Mouse (Mus musculus): ENCODE data around the gene Nus1.

Nus1 gene

DNA sequence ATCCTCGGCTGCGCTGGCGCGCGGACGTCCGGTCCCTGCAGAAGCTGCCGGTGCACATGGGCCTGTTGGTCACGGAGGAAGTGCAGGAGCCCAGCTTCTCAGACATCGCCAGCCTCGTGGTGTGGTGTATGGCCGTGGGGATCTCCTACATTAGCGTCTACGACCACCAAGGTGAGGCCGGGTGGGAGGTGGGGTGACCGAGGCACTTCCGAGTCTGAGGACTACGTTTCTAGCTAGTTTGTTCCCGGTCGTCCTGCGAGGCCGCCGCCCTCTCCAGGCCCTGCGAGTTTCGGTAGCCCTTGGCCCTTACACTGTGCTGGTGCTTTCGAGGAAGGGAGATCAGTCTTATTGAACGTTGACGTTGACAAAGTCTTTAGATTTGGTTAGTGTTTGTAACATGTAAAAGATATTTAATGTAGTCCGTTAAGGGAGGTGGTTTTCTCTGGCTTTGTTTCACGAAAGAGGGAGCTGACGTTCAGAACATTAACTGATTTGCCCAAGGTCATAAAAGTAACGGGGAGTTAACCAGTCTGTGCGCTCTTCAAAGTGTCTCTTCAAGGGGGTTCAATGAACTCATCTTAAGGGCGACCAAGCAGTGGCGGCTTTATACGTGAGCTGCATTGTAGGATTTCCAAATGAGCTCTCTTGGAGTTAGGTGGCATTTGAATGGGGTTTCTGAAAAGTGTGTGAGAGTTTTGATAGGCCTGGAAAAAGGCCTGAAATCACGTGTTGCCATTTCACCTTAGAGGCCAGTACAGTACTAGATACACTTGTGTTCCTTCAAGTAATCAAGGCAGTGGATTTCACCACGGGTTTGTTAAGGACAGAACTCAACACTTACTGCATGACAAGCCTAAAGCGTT is 882 bp downstream of the Nus1 start:
- peak in 1 of 2 experiments; percentile 35 for DNase-seq (ENCODE audit: low spot score in 2 of 2)

GRCm38 (mm10) chr10:52418931-52419330 is 1.6 kb downstream of the Nus1 start:
- no peak for DNase-seq (ENCODE audit: low spot score in 2 of 2)

DNA sequence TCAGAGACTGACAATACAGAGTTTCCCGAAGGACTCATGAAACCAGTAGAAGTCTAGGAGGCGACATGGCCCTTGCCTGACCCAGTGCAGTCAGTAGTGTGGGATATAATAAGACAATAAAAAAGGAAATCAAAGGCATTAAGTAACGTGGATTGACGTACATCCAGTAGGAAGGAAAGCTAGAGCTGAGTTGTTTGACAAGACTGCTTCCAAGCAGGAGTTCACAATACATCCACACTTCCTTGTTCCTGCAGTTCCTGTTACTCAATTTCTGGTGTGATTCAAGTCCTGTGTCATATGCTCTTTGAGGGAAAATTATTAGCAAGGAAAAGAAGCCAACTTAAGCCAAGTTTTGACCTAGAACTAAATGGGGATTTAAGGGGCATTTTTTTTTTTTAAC is 2.1 kb downstream of the Nus1 start:
- DNase-seq (ENCODE audit: low spot score in 2 of 2): no peak

DNA sequence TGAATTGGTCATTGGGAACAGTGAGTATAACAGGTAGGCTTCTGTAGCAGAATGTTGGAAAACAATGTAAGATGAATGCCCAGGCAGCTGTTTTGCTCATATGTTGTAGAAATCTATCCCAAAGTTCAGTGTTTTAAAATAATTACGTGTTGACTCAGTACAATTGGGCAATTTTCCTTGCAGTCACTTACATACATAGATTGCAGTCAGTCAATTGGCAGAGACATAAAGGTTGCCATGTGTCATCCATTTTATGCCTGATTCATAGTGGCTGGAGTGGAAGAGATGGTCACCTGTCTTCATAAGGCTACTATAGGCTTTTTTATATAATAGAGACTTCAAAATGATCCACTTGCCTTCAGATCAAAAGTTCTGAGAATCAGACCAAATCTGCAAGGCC is 3.2 kb downstream of the Nus1 start:
- no peak for DNase-seq (ENCODE audit: low spot score in 2 of 2)

- DNase-seq (ENCODE audit: low spot score in 2 of 2): no peak
Measured at GRCm38 (mm10) chr10:52421716-52422115, 4.4 kb downstream of the Nus1 start.

- DNase-seq (ENCODE audit: low spot score in 2 of 2): no peak
Measured at GRCm38 (mm10) chr10:52423097-52423496, 5.8 kb downstream of the Nus1 start.

DNA sequence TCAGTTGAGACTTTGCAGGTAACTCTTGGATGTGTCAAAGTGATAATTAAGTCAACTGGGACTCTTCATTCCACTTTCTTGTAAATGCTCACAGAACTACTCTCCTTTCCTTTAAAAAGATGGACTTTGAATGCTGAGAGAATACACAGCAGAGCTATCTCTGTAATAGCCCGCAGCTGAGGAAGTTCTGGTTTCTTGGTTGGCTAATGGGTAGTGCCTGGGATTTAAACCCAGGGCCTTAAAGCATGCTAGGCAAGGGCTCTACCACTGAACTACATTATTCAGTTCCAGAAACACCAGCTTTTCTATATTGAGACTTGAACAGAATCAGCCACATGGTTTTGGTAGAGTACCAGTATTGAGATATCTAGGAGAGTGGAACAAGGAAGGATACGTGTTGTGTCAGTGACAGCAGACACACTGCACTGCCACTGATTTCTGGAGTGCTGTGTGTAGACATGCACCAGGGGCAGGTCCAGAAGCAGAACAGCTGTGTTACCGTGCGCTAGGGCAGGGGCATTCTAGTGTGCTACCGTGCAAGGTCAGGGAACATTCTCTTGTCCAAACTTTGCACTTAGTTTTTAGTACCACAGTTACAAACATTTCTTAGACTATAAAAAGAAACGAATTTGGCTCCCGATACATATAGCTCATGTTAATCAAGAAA is 9.1 kb downstream of the Nus1 start:
- DNase-seq (ENCODE audit: low spot score in 2 of 2): no peak

GRCm38 (mm10) chr10:52427634-52428415 is 10.5 kb downstream of the Nus1 start:
- DNase-seq (ENCODE audit: low spot score in 2 of 2): no peak

- no peak for DNase-seq (ENCODE audit: low spot score in 2 of 2)
Measured at GRCm38 (mm10) chr10:52430953-52431352, 13.6 kb downstream of the Nus1 start.

DNA sequence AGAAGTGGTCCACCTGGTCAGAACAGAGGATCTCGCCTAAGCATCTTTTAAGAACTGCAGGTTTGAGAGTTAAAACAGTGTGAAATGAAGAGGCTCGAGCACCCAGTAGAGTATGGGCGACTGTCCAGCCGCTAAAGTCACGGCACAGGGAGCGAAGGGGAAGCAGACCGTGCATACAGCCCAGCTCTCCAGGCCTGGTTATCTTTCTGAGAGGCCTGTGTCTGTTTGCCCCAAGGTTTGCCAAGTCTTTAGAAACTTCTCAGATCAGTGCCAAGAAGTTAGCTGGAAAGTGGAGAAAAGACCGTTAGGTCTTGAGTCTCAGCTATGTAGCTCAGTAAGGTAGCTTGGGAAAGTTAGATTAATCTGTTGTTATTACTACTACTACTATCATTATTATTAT is 17.5 kb downstream of the Nus1 start:
- no peak for DNase-seq (ENCODE audit: low spot score in 2 of 2)

DNA sequence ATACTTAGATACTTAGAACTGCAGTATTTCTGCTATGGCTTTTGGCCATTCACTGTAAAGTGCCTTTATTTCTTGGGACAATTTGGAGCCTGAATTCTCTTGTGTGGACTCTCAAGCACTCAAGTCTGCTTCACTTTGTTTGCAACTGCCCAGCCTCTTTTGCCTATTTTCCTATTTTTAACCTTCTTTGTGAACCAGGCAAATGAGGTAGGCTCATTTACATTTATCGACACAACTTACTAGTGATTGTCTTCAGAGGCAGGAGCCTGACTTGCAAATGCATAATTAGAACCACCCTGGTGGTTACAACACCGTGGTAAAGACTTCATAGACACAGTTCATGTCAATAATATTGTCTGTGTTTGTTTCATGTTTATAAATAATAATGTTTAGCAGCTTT is 43.3 kb downstream of the Nus1 start:
- no peak for DNase-seq (ENCODE audit: low spot score in 2 of 2)

GRCm38 (mm10) chr10:52463941-52464739 is 46.8 kb downstream of the Nus1 start:
- no peak for DNase-seq (ENCODE audit: low spot score in 2 of 2)

DNA sequence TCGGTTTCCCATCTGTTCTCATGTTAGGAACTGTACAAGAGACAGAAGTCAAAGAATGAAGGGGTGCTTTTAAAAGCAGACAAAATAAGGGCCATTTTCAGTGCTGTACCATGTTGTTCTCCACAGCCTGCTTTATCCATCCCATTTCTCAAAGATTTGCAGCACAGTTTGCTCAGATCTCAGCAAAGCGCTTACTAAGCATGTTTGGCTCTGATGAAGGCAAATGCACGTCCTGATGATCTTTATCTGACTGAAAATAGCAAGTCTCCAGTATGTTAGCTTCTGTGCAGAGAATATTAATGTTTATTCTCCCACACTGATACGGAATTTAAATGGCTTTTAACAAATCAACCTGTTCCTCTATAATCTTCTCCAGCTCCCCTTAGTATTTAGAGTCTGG is 54.2 kb downstream of the Nus1 start:
- no peak for DNase-seq (ENCODE audit: low spot score in 2 of 2)

All from urinary bladder, postnatal 36 days (tissue).